Mouse (Mus musculus): Measurements from ENCODE around the gene Spint2.

DNA sequence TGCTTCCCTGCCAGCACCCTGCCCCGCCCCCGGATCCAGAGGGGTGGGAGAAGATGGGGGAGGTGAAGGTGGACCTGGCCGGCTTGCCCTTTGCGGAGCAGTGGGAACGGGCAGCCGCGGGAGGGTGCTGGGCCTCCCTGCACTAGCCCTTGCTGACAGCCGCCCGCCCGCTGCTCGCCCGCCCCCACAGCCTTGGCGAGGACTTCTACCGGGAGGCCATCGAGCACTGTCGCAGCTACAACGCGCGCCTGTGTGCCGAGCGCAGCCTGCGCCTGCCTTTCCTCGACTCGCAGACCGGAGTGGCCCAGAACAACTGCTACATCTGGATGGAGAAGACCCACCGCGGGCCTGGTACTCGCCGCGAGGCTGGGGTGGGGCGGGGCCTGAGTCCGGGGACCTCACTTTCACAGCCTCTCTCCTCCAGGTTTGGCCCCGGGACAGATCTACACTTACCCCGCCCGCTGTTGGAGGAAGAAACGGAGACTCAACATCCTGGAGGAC lies 27.6 kb upstream of the Spint2 start:
- TF ChIP-seq CTCF (IDR thresholded peaks at IDR 0.05; ENCODE audit: borderline replicate concordance, control insufficient read depth, extremely low read depth, insufficient read depth, low read length, poor library complexity) (no peak), POLR2A (IDR thresholded peaks at IDR 0.05; ENCODE audit: control insufficient read depth, extremely low read depth, insufficient read depth, low read length, poor library complexity) (no peak)

Data from thymus, adult 2 months (tissue).